Mouse (Mus musculus) right cerebral cortex, postnatal 10 days (tissue): ENCODE measurements at regions not wholly inside any gene's neighbourhood (a gene's known extent, or its start where the extent isn't known, plus 50 kb on each side); places are given as distances from the start of the nearest gene placed in this dataset.
A peak's percentile ranks its signal among the peaks of the same experiment; 100 is the strongest.

Experiments used
- DNase-seq, 2 experiments: peaks; one replicate each; pipeline ENCODE4 v3.0.0; 2021; ENCODE audit warnings: low spot score in 2 of 2

- no peak for DNase-seq
These were observed 206.3 kb upstream of the Ercc4 start for GRCm38 (mm10) chr16:12903161-12903560.

DNA sequence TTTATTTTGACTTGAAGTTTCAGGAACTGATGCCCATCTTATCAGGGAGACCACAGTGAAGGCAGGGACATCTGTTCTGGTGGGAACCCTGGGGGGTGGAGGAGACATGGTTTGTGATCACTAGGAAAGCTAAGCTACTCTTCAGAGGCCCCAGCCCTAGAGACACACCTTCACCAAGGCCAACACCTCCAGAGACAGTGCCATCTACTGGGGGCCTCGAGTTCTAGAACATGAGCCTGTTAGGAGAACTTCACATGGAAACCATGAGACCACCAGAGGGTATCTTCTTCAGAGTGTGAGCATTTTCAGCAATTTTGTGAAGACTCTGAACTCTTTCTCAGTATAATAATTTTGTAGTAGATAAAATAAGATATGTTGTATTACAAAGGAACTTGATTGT is 204.5 kb upstream of the Ercc4 start:
- DNase-seq = no peak

DNA sequence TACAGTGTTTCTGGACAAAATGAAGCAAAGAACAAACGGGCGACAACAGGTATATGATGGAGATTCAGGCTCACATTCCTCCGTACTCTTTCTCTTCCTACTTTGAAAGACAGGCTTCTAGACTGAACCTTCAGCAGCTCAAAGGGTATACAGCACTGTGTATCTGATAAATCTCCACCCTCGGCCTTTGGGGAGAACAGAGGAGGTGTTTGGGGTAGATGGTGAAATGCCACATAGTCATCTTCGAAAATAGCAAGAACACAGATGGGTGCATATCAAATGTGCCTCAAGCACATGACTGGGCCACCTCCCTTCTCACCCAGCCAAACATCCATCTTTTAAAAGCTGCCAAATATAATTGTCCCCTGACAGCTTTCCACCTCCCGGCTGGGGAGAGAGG is 184.8 kb upstream of the Ercc4 start:
- no peak for DNase-seq

DNA sequence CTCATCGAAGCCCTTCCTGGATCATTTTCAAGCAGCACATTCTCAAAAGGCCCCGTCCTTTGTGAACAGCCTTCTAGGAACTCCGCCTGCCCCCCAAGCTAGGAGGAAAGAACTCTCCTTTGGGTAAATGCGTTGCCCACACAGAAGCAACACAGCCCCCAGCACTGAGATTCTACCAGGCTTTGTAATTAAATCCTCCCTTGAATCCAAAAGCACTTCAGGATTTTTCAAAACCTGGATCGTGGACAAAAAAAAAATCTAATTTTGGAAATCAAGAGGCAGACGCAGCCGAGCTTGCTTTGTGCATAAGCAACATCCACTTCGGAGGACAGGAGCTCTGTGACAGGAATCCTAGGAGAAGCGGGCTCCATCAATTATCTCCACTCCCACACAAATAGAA is 183.6 kb upstream of the Ercc4 start:
- DNase-seq = peak; percentile 67 to 78

DNA sequence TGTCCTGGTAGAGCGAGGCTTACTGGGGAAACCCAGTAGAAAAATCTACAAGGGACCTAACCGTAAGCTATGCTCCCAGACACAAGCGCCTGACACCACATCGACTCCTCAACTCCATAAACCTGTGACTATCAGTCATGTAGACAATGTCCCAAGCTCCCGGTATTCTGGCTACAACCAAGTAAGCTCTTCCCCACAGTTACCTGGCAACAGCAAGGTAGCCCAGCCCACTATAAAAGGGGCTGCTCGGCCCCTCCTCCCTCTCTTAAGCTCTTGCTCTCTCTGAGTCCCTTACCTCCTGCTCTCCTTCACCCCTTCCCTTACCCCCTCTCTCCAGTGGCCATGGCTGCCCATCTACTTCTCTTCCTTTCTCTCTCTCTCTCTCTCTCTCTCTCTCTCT is 178.4 kb upstream of the Ercc4 start:
- DNase-seq = no peak

- DNase-seq = no peak
These were observed 176.5 kb upstream of the Ercc4 start for GRCm38 (mm10) chr16:12932959-12933358.

DNA sequence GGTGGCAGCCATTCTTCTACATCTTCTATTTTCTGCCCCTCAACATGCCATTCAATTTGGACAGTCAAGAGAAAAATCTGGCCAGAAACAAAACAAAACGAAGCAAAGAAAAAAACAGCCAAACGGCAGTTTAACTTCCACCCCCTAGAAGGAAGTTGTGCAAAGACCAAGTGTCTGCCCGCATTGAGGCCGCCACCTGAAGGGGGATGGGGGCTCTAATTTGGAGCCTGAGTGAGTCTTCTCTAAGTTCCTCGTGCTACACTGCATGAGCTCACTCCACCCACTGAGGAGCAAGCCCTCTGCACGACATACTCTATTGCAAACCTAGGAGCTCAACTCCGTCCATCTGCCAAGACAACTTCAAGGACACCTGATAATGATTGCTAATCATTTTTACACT is 174.9 kb upstream of the Ercc4 start:
- no peak for DNase-seq

DNA sequence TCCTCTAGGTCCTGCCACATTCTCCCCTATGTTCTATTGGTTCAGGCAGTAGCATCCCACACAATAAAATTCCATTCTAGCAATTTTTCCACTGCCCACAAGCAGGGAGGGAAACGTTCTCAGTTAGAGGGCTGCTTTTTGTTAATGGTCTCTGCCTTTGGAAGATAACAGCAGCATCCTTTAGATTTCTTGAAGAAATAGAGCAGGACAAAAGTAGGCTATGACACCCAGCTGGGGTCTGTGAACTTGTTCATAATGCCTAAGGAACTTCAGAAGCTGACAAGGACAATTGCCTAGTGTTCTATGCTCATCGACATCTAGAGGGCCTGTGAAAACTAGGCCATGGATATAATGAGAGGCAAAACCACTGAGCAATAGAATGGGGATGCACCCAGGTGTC is 174.2 kb upstream of the Ercc4 start:
- DNase-seq = no peak

- DNase-seq = no peak
These were observed 172.9 kb upstream of the Ercc4 start for GRCm38 (mm10) chr16:12936571-12936970.

GRCm38 (mm10) chr16:12938563-12938962 is 170.9 kb upstream of the Ercc4 start:
- DNase-seq = no peak

GRCm38 (mm10) chr16:12951176-12951575 is 158.3 kb upstream of the Ercc4 start:
- DNase-seq = no peak

- DNase-seq = no peak
These were observed 155.5 kb upstream of the Ercc4 start for GRCm38 (mm10) chr16:12954028-12954427.

GRCm38 (mm10) chr16:12956416-12956815 is 153.1 kb upstream of the Ercc4 start:
- DNase-seq = no peak

DNA sequence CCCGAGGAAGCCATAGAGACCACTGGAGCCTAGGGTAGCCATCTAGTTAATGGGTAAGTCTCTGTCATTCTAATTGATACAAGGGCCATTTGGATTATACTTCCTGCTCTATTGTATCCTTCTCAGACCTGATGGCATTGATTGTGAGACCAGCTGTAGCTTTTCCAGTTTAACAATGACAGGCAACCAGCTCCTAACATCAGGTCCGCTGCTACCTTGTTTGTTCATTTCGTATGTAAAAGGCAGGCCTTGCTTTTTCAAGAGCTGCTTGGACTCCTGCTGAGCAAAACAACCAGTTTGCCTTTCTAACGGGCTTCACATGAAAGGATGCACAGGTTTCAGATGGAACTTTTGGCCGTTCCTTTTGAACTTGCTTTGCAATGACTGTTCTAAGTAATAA is 148.6 kb upstream of the Ercc4 start:
- DNase-seq = peak in 1 of 2 experiments; percentile 5

GRCm38 (mm10) chr16:12982681-12983080 is 126.8 kb upstream of the Ercc4 start:
- DNase-seq = peak in 1 of 2 experiments; percentile 32

DNA sequence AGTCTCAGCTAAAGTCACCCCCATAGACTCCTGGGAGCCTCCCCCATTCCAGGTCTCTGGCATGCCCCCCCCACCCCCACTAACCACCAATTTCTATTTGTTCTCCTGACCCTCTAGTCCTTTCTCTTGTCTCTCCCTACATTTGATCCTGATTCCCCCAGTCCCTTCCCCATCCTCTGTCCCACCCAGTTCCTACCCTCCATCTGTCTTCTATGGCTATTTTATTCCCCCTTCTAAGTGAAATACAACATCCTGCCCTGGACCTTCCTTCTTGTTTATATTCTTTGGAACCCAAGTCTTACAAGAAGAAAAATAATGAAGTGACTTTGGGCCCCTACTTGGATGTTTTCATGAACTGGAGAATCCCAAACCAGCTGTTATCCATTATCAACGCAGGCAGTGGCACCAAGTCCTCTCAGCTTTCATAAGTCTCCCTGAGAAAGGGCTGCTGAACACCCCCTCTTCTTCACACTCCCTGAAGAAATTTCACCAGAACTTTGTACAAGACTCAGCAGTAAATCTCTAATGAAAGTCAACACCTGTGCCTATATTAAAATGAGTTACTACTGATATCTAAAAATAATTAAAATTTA is 108.1 kb upstream of the Ercc4 start:
- no peak for DNase-seq

- DNase-seq = no peak
These were observed 96.6 kb upstream of the Ercc4 start for GRCm38 (mm10) chr16:13012863-13013262.

DNA sequence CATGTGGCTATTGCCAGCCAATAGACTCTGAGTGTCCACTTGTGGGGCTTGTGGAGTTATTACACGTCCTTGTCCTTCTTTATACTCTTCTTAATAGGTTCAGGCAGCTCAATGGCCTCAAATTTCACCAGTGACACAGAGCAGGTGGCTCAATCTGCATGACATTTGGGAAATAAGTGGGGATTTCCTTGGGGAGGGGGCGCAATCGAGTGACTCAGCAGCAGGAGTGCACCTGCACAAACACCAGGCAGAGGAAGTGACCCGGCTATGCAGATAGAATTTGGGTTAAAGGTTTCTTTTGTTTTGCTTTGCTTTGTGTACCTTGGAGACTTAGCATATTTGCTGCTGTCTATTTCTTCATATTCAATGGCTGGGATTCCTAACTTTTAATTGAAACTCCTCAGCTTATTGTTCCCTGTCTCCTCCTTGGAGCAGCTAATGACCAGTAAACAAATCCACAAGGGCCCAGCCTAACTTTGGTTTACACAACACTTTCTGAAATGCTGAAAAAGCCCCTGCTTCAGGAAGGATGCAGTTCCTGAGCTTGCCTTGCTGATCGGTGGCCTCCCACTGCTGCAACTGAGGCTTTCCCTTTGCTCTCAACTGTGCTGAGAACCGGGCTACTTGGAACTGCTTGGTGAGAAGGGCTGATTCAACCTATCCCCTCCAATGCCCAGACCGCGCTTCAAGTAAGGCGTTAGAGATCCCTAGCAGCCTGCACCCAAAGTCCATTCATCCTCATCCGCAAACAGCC is 95.4 kb upstream of the Ercc4 start:
- DNase-seq = no peak

- no peak for DNase-seq
These were observed 86.6 kb upstream of the Ercc4 start for GRCm38 (mm10) chr16:13022875-13023274.

- peak; percentile 76 to 78 for DNase-seq
These were observed 84.1 kb upstream of the Ercc4 start for GRCm38 (mm10) chr16:13025393-13025792.

DNA sequence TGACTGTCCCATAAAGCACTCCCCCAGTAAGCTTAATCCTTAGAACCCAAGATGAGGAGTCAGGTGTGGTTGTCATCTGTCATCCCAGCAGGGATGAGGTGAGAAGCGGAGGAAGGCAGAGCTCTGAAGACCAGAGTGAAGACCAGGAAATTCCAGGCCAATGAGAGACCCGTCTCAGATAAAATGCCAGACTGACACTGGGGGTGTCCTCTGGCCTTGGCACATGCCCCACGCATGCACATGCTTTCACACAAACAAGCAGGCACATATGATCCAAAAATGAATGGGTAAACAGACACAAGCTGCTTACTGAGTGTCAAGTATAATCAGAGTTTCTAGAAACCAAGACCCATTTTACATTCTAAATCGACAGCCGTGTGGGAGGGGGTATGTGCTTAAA is 75.3 kb upstream of the Ercc4 start:
- DNase-seq = no peak

GRCm38 (mm10) chr16:13036596-13036995 is 72.9 kb upstream of the Ercc4 start:
- no peak for DNase-seq

- DNase-seq = no peak
These were observed 69.0 kb upstream of the Ercc4 start for GRCm38 (mm10) chr16:13040312-13041100.
